Mouse (Mus musculus): ENCODE measurements around the gene Ggact. TPM values are rescaled to one million over a fixed set of nuclear protein-coding genes. Genes with fewer than 3 reads are reported as not detected.

The Ggact gene
- polyA plus RNA-seq, 1 experiment from 2014 or later = 10.5 TPM

- Histone ChIP-seq H3K4me3 (ENCODE audit: low read depth, low read length) (no peak overlapping the region), H3K4me1 (ENCODE audit: control insufficient read depth, insufficient read depth, low read length) (no peaks in the 10 kb centered on the region), H3K27ac (replicated peaks; ENCODE audit: low read depth, low read length) (no peak overlapping the region), H3K9me3 (ENCODE audit: control insufficient read depth, low read length) (no peaks in the 10 kb centered on the region), H3K9ac (ENCODE audit: low read length) (no peak overlapping the region), H3K36me3 (ENCODE audit: control insufficient read depth, insufficient read depth, low read length) (no peaks in the 10 kb centered on the region), H3K27me3 (ENCODE audit: control insufficient read depth, insufficient read depth, low read length) (no peaks in the 10 kb centered on the region), H3K4me2 (ENCODE audit: low read depth, severe bottlenecking) (no peak overlapping the region)
- ATAC-seq (ENCODE audit: insufficient number of reproducible peaks, low FRiP score, low TSS enrichment, low read depth) (no peak), DNase-seq (ENCODE audit: low spot score) (no peak)
- WGBS = 91% methylated on average over 4 of the region's 4 CpGs
These were observed 120.2 kb downstream of the Ggact start for GRCm38 (mm10) chr14:122793368-122793767.

DNA sequence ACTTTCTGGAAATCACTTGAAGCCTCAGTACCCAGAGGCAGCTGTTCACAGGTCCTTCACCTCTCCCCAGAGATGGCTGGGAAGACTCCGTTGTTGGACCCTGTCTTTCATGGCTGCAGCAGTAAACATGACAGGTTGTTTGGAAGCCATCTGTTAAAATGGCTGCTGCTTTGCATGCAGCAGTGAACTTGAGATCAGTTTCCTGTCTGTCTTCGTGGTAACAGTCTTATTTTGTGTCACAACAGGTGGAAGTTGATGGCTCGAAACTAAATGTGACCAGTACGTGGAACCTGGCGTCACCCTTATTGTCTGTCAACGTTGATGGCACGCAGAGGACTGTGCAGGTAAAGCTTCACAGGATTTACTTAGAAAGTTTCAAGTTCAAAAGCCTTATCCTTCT lies 123.4 kb downstream of the Ggact start:
- Histone ChIP-seq H3K4me3 (ENCODE audit: low read depth, low read length) (no peak overlapping the region), H3K4me1 (ENCODE audit: control insufficient read depth, insufficient read depth, low read length) (no peaks in the 10 kb centered on the region), H3K9me3 (ENCODE audit: control insufficient read depth, low read length) (no peaks in the 10 kb centered on the region), H3K27me3 (ENCODE audit: control insufficient read depth, insufficient read depth, low read length) (no peaks in the 10 kb centered on the region), H3K9ac (ENCODE audit: low read length) (no peak overlapping the region), H3K4me2 (ENCODE audit: low read depth, severe bottlenecking) (no peak overlapping the region), H3K36me3 (ENCODE audit: control insufficient read depth, insufficient read depth, low read length) (no peaks in the 10 kb centered on the region), H3K27ac (replicated peaks; ENCODE audit: low read depth, low read length) (no peak overlapping the region)
- ATAC-seq (ENCODE audit: insufficient number of reproducible peaks, low FRiP score, low TSS enrichment, low read depth) = no peak
- WGBS = 84% methylated on average over 7 of the region's 7 CpGs
- DNase-seq (ENCODE audit: low spot score) = no peak

- Histone ChIP-seq H3K4me1 (ENCODE audit: control insufficient read depth, insufficient read depth, low read length) (no peaks in the 10 kb centered on the region), H3K27ac (replicated peaks; ENCODE audit: low read depth, low read length) (no peak overlapping the region), H3K4me3 (ENCODE audit: low read depth, low read length) (no peak overlapping the region), H3K4me2 (ENCODE audit: low read depth, severe bottlenecking) (no peak overlapping the region), H3K9ac (ENCODE audit: low read length) (no peak overlapping the region), H3K9me3 (ENCODE audit: control insufficient read depth, low read length) (no peaks in the 10 kb centered on the region), H3K36me3 (ENCODE audit: control insufficient read depth, insufficient read depth, low read length) (no peaks in the 10 kb centered on the region), H3K27me3 (ENCODE audit: control insufficient read depth, insufficient read depth, low read length) (no peaks in the 10 kb centered on the region)
- no peak for ATAC-seq (ENCODE audit: insufficient number of reproducible peaks, low FRiP score, low TSS enrichment, low read depth)
- no peak for DNase-seq (ENCODE audit: low spot score)
- 83% methylated on average over 2 of the region's 2 CpGs for WGBS
These were observed 125.4 kb downstream of the Ggact start for GRCm38 (mm10) chr14:122788199-122788598.

GRCm38 (mm10) chr14:122784701-122785100 lies 128.9 kb downstream of the Ggact start:
- ATAC-seq (ENCODE audit: insufficient number of reproducible peaks, low FRiP score, low TSS enrichment, low read depth) = no peak
- no peaks in the 10 kb centered on the region for H3K27me3 ChIP-seq (ENCODE audit: control insufficient read depth, insufficient read depth, low read length)
- H3K4me2 ChIP-seq (ENCODE audit: low read depth, severe bottlenecking) = no peak overlapping the region
- no peaks in the 10 kb centered on the region for H3K9me3 ChIP-seq (ENCODE audit: control insufficient read depth, low read length)
- H3K27ac ChIP-seq (replicated peaks; ENCODE audit: low read depth, low read length) = no peak overlapping the region
- 83% methylated on average over 4 of the region's 4 CpGs for WGBS
- H3K36me3 ChIP-seq (ENCODE audit: control insufficient read depth, insufficient read depth, low read length) = no peaks in the 10 kb centered on the region
- no peak for DNase-seq (ENCODE audit: low spot score)
- H3K4me3 ChIP-seq (ENCODE audit: low read depth, low read length) = no peak overlapping the region
- no peaks in the 10 kb centered on the region for H3K4me1 ChIP-seq (ENCODE audit: control insufficient read depth, insufficient read depth, low read length)
- no peak overlapping the region for H3K9ac ChIP-seq (ENCODE audit: low read length)

GRCm38 (mm10) chr14:122766448-122766847 lies 147.1 kb downstream of the Ggact start:
- H3K4me1 ChIP-seq (ENCODE audit: control insufficient read depth, insufficient read depth, low read length) = no peaks in the 10 kb centered on the region
- DNase-seq (ENCODE audit: low spot score) (no peak), ATAC-seq (ENCODE audit: insufficient number of reproducible peaks, low FRiP score, low TSS enrichment, low read depth) (no peak)
- no peaks in the 10 kb centered on the region for H3K9me3 ChIP-seq (ENCODE audit: control insufficient read depth, low read length)
- H3K9ac ChIP-seq (ENCODE audit: low read length) = no peak overlapping the region
- no peaks in the 10 kb centered on the region for H3K36me3 ChIP-seq (ENCODE audit: control insufficient read depth, insufficient read depth, low read length)
- no peak overlapping the region for H3K27ac ChIP-seq (replicated peaks; ENCODE audit: low read depth, low read length)
- H3K27me3 ChIP-seq (ENCODE audit: control insufficient read depth, insufficient read depth, low read length) = no peaks in the 10 kb centered on the region
- no peak overlapping the region for H3K4me2 ChIP-seq (ENCODE audit: low read depth, severe bottlenecking)
- H3K4me3 ChIP-seq (ENCODE audit: low read depth, low read length) = no peak overlapping the region
- WGBS = 95% methylated on average over 5 of the region's 5 CpGs

Other genes with a start within 250 kb of the Ggact start
- 31.7 and 36.3 TPM in 2 replicates for gene Tmtc4, start 70.3 kb upstream of the Ggact start, polyA plus RNA-seq (2014; fragmentation: Nextera tagmentation; extraction: Ambion mirVana)

Measured in limb, embryonic 11.5 days (tissue).